Mouse (Mus musculus) hindlimb bud, embryonic 11.5 days (tissue): ENCODE results near the gene Ptprk.

ENCODE experiments used
- DNase-seq: peaks from one replicate; pipeline ENCODE4 v3.0.0-alpha.2; 2012; ENCODE audit warnings: low read depth, low spot score; ENCODE audit errors: extremely low spot score

The Ptprk gene

GRCm38 (mm10) chr10:28184675-28185074 is 110.1 kb downstream of the Ptprk start:
- no peak for DNase-seq

DNA sequence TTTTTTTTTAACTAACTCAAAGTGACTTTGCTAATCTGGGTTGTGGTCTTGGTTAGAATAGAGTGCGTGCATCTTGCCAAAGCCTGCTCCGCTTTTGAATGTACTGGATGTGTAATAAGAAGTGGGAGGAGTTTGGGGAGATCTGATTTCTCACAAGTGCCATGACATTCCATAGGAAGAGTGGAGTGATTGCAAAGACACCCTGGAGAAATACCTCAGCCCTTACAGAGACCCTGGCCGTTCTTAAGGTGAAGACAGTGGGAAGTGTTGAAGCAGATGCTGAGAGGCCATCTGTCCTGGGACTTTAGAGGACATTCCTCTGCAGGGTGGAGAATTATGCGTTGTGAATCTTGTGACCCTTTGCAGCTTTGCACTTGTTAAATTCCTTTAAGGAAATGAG is 110.7 kb downstream of the Ptprk start:
- no peak for DNase-seq

GRCm38 (mm10) chr10:28186018-28186800 is 111.6 kb downstream of the Ptprk start:
- no peak for DNase-seq

- DNase-seq = no peak
Observed at GRCm38 (mm10) chr10:28191440-28191839, 116.8 kb downstream of the Ptprk start.

GRCm38 (mm10) chr10:28193630-28194029 is 119.0 kb downstream of the Ptprk start:
- DNase-seq = no peak

GRCm38 (mm10) chr10:28200609-28201008 is 126.0 kb downstream of the Ptprk start:
- DNase-seq = no peak

- no peak for DNase-seq
Observed at GRCm38 (mm10) chr10:28209394-28209793, 134.8 kb downstream of the Ptprk start.

- no peak for DNase-seq
Observed at GRCm38 (mm10) chr10:28212083-28212482, 137.5 kb downstream of the Ptprk start.

DNA sequence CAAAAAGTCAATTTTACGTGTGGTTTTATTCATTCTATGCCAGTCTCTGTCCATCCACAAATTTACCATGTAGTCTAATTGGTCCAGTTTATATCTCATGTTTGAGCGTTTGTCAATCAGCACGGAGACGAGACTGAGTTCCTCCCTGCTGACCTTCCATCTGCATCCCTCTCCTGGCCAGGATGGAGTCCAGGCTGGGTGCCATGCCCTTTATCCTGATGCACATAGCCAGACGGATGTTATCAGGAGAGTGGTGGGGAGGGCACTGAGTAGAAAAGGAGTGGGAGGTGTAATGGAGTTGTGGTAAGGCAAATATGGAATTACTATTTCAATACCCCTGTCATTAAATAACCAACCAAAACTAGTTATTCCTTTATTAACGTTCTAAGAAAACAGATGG is 140.5 kb downstream of the Ptprk start:
- DNase-seq = no peak

DNA sequence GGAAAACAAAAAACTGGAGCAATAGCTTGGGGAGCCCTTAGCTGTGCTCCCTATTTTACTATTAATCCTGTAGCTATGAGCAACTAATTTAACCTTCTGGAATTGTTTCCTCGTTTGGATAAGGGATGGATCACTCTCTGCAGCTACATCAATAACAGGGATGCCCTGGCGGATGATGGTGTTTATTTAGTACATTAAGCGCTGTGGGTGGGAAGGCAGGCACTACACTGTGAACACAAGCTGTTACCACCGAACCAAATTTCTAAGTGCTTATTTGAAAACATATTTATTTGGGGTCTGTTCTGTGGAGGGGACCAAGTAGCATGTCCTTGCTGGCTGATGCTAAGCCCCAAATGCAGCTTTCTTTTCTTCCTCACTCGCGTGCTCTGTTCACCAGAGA is 149.0 kb downstream of the Ptprk start:
- DNase-seq = no peak

- no peak for DNase-seq
Observed at GRCm38 (mm10) chr10:28224376-28224775, 149.8 kb downstream of the Ptprk start.

DNA sequence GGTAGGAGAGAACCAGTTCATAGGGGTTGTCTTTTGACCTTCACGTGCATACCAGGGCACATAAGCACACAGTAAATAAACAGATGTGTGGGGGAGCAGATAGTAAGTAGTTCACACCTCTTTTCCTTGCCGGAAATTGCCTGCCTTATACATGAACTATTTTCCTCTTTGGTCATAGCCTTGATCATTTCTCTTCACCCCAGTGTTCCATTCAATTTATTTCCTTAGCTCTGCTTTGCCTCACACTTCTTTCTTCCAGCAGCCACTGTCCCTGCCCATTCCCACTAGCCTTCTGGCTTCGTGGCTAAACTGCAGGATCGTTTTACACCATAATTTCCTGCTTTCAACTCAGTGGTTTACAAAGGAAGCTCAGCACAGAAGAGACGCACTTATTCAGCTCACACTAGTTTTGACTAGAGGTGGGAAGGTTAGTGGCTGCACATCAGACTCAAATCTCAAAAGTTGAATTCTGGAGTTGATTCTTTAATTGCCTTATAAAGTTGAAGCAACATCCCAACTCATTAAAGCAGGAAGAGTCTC is 151.0 kb downstream of the Ptprk start:
- DNase-seq = peak; percentile 35

DNA sequence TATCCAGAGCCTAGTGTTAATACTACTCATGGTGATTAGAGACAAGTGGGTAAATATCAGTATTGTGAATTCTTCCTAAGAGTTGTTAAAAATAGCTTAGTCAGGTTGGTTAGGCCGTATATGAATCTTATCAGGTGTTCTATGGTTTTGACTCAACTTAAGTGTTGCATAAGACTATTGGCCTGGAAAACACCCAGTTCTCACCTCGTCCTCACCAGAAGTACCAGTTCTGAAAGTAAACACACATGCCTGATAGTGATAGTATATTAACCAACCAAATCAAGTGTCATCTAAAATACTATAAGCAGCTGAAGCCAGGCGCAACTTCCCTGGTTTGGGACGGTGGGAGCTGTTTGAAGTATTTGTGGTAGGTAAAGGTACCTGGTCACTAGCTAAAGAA is 153.1 kb downstream of the Ptprk start:
- no peak for DNase-seq

DNA sequence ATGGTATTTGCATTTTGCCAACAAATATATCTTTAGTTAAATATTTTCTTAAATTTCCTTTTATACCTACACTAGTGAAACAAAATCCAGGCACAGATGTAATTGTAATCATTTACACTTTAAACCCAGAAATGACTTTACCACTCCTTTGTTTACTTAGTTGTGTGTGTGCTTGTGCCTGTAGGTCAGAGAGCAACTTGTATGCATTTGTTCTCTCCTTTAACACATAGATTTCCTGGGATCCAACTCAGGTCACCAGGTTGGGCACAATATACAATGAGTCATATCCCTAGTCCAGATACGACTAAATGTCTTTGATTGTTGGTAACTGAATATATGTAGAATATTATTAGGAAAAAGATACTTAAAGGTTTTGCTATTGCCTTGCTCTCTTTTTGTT is 153.6 kb downstream of the Ptprk start:
- DNase-seq = no peak

GRCm38 (mm10) chr10:28232273-28233167 is 157.9 kb downstream of the Ptprk start:
- peak; percentile 22 for DNase-seq

DNA sequence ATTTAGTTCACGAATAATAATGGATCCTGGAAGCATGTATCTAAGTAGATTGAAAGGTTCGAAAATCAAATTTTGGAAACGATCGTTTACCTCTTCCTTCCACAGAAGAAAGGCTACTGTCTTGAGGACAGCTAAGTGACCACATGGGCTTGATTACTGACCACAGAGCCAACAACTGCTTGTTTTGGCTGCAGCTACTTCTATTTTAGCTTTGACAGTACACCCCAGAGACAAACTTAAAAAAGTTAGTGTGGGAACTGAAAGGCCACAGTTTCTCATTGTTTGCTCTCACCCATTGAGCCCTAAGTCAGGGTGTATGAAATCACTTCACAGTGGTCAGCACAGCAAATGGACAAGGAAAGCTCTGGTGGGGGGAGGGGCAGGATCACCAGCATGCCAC is 174.4 kb downstream of the Ptprk start:
- no peak for DNase-seq

DNA sequence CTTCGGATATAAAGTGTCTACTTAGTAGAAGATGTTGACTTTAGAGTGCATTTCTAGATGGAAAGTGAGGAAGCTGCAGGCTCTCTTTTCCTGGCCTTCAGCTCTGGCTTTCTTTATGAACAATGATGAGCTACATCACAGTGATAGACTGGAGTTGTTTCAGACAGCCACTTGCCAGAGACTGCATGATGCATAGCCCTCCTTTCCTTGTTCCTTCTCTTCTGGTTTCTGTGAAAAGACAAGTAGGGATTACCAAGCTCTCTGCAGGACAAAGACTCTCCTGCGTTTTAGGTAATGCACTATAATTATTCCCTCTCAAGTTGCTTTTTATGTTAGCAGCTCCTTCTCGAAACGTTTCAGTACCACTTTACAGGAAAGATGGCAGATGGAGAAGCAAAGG is 176.8 kb downstream of the Ptprk start:
- no peak for DNase-seq

GRCm38 (mm10) chr10:28260651-28261050 is 186.0 kb downstream of the Ptprk start:
- no peak for DNase-seq

DNA sequence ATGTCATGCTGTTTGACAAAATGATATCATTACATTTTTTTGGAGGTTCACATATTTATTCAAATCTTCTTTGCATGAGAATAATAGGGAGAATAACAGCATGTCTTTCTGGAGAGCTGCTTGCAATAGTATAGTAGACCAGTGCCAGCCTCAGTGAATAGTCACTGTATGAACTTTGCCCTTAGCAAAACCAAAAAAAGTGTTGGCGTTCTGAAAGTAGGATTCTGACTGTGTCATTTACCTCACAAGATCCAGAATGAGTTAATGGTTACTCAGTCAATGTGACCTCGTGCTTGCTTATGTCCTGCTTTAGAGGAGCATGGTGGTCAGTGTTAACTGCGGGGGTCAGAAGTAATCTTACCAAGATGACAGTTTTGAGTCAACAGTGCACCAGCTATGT is 187.5 kb downstream of the Ptprk start:
- no peak for DNase-seq

GRCm38 (mm10) chr10:28263546-28263945 is 188.9 kb downstream of the Ptprk start:
- no peak for DNase-seq

GRCm38 (mm10) chr10:28270273-28270672 is 195.7 kb downstream of the Ptprk start:
- no peak for DNase-seq
